Mouse (Mus musculus) right cerebral cortex, postnatal 36 days (tissue): ENCODE measurements around the gene Pzp.

Experiments used
- DNase-seq, 2 experiments: peaks; one replicate each; pipeline ENCODE4 v3.0.0; 2022; ENCODE audit warnings: low spot score in 2 of 2, mixed read lengths in 1 of 2

Gene Pzp

DNA sequence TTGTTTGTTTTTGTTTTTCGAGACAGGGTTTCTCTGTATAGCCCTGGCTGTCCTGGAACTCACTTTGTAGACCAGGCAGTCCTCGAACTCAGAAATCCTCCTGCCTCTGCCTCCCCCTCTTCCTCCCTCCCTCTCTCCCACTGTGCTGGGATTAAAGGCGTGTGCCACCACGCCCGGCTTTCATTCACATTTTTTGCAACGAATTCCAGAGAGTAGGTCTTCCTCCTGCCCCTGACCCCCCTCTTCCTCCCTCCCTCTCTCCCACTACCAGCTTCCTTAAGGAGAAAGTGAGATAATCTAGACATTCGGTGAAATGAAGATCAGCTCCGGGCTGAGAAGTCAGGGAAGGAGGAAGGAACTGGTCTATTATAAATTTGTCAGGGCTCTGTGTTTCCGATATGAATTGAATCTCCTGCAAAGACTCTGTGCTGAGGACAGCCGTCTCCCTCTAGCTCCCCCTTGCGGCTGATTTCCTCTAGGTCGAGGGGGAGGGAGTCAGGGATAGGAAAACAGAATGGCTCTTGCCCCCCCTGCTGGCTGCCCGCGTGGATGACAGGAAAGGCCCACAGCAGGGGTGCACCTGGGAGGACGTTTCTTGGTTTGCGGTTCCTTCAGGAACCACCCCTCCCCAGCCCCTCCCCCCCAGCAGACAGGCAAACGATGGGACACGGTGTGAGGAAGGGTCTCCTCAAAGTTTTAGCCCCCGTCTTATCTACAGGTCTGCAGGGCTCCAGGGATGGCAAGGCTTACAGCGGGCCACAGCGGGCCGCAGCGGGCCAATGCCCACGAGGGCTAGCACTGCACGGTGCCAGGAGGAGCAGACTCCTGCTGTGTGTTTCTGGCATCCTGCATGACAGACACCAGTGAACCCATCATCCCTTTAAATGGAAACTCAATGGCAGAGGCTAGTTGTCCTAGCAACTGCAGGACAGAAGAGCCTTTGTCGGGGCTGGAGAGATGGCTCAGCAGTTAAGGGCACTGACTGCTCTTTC, 46.8 kb downstream of the Pzp start:
- peak; percentile 87 to 89 for DNase-seq

DNA sequence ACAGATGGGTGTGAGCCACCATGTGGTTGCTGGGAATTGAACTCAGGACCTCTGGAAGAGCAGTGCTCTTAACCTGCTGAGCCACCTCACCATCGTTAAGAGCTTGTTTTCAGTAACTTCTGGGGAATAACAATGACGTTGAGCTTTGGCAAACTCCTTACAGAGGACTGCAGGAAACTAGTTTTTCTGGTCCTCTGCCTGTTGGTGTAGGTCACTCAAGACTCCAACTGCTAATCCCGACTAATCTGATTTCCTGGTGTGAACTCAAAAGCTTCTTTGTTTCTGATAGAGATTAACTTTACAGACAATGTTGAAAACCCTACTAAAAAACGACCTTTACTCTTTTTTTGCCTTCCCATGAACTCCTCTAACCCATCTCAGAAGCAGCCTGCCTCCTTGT, 49.0 kb downstream of the Pzp start:
- DNase-seq: no peak

DNA sequence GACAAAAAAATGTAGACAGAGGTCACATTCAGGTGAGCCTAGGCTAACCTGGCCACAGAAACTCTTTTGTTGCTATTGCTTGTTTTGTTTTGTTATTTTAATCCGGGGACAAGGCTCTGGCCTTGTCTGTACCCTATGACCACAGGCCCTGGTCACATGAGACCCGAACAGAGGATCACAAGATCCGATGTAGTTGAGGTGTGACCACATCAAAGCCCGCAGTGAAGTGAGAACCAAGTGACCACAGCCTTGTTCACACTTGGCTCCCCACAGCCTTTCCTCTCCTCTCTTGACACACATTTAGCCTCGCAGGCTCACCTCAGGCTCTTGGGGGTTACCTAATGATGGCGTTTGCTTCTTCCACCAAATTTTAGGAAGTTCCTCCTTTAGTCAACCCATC, 52.4 kb downstream of the Pzp start:
- no peak for DNase-seq

DNA sequence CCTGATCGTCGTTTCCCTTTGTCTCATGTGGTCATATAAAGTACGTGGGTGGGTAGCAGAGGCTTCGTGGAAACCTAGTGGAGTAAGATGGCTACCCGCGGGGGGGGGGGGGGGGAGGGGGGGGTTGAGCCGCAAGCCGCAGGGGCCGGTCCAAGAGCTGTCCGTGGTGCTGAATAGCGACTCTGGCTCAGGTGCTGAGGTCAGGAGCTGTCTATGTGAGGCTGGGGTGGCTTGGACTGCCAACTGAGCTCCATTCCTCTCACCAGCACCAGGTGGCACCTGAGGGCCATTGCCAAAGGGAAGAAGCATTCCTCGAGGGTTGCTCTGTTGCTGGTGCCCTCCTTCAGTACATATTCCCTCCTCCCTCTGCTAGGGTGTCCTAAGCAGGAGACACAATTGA, 57.1 kb downstream of the Pzp start:
- DNase-seq: no peak

DNA sequence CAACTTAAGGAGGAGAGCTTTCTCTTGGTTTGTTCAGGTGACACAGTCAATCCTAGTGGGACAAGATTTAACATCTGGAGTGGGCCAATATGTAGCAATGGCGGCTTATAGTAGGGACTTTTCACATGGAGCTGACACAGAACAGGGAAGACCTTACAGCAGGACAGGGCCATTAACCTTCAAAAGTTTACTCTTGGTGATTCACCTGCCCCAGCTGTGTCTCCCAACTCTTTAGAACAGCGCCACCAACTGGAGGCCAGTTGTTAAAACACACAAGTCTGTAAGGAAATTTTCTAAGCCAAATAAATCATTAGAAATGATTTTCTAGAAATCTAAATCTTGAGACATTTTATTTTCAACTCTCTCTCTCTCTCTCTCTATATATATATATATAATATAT, 59.2 kb downstream of the Pzp start:
- DNase-seq: no peak

DNA sequence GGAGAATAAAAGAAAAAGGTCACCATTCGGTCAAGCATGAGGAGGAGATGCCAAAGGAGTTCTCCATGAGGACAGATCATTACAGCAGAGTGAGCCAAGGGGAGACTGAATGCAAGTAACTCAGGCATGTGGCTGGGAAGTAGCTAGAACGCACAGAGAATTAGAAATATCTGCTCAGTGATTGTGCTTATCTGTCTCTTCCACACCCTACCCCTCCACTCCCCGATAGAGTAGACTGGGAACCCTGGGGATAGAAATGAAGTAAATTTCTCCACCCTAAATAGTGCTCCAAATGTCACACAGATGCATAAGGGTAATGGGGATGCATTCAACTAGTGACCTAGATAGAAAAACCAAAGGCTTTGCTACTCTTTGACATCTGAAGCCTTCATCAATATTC, 60.0 kb downstream of the Pzp start:
- no peak for DNase-seq

DNA sequence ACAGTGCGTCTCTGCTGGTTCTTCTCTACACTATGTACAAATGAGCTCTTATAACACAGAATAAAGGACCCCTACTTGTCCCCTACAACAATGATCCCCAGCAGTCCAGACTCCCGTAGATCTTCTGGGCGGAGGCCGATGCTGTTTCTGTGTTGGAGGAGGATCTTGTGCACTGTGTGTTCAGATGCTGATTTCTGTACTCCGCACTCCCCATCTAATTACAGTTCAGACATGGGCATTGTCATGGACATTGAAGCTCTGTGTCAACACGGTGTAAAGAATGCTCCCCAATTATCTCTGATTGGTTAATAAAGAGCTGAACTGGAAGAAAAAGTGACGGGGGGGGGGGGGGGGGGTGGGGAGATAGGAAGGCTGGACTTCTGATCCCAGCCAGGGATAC, 60.5 kb downstream of the Pzp start:
- no peak for DNase-seq

DNA sequence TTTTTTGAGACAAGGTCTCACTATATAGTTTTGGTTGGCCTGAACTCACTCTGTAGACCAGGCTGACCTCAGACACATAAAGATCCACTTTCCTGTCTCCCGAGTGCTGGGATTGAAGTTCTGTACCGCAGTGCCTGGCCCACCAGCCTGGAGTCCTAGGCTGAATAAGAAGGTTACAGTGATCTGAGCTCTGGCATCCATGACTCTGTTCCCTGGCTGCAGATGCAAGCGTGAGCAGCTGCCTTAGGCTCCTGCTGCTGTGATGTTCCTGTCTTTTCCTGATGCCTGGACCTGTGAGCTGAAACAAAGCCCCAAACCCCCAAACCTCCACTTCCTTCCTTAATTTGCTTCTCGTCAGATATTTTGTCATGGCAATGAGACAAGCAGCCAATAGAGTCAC, 61.5 kb downstream of the Pzp start:
- DNase-seq: no peak

DNA sequence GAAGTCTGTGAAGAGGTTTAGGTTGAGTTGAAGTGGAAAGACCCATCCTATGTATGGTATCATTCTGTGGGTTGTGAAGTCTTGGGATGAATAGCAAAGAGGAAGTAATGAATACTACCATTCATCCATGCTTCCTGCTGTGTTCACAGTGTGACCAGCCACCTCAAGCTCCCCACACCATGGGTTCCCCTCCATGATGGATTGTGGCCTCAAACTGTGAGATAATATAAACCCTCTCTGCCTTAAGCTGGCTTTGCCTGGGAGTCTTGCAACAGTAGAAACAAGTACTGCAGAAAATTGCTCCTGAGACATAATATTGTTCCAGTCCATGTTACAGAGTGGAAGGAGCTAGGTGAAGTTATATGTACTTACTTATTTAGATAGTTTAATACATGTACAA, 64.9 kb downstream of the Pzp start:
- no peak for DNase-seq

DNA sequence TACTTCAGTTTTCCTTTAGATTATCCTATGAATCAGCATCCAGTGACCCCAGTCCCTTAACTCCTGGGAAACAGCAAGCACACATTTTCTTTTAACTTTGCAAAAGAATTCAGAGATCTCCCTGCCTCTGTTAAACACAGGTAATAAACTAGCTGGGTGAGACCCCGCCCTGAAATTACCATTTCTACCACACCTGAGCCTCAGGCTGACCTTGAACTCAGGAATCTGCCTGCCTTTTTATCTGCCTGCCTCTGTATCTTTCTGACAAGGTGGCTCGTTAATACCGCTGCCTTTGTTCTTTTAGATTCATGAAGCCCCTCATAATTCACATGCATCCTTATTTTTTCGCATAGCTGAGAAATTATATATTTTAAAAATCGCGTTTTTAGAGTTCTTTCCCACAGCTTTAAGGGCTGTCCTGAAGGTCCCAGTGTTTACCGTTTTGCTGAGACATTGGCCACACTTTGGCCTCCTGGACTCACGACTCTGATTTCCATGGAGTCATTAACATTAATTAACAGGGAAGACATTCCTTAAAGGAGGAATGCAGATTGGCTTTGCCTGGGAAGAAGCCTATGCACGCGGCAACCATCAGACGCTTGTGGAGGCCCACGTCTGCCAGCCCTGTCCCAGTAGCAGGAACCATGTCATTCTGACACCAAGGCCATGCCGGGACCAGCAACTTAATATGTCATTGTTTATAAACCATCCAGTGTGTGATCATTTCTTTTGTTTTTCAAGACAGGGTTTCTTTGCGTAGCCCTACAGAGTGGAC, 65.6 kb downstream of the Pzp start:
- DNase-seq: no peak

DNA sequence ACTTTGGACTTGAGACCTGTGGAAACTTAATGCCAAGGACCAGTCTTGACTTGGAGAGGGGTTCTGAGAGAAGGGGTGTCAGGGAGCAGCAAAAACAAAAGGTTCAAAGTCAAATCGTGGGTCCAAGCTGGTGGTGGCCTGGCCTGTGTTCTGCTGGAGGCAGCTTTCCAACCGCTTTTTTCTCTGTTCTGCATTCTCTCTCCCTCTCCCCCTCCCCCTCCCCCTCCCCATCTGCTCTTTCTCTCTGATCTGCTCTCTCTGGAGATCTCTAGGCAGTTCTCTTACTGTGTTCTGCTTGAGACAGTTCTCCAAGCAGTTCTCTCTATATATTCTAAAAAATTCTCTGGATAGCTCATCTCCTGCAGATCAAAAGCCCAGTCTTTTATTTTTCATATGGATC, 66.2 kb downstream of the Pzp start:
- no peak for DNase-seq

DNA sequence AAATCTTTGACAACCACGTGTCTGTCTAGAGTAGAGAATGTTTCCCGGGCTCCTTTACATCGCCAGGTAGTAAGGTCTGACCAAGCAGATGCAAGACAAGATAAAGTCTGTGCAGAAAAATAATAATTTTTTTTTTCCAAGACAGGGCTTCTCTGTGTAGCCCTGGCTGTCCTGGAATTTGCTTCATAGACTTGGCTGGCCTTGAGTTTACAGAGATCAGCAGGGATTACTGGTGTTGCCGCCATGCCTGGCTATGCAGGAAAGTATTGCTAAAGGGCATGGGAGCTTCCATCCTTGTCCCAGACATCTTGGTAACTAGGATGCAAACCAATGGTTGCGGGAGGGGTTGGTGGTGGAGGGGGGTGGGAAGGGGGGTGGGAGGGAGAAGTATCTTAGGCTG, 69.3 kb downstream of the Pzp start:
- DNase-seq: no peak

DNA sequence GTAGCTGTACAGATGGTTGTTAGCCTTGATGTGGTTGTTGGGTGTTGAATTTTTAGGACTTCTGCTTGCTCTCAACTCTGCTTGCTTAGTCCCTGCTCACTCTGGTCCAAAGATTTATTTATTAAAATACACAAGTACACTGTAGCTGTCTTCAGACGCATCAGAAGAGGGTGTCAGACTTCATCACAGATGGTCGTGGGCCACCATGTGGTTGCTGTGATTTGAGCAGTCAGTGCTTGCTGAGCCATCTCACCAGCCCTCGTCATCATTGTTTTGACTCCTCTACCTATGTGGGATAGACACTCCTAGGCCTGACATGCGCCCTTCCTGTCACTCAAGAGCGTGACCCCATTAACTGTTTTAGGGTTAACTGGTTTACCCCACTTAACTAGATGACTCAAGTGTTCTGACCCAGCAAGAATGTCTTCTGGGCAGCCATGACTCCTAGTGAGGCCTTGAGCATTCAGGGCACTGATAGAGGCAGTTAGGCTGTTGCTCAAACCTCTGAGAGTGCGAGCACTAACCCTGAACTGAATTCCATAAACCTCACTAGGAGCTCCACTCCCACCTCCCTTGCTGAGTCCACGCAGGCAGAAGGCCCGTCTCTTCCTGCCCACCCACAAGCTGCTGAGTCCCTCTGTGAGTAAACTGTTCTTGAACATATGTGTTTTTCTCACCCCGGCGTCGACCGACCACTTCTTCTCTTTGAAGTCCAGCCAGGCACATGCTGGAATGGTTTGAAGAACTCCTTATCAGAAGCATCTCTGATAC, 70.5 kb downstream of the Pzp start:
- DNase-seq: no peak

DNA sequence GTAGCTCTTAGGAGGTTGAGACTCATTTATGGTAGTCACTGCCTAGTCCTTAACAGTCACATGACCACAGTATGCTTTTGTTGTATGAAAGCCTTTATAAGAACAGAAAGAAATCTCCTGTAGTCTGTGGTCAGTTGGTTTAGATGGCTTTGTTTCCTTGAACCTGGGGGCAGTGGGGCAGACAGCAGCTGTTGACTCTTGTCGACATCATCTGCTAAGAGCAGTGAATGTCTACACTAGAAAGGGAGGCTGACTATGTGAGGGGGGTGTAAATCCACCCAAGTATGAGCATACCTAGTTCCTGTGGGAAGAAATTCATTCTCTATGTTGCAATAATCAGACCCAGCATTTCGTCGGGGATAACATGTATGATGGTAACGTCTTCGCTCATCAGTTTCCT, 79.5 kb downstream of the Pzp start:
- no peak for DNase-seq

DNA sequence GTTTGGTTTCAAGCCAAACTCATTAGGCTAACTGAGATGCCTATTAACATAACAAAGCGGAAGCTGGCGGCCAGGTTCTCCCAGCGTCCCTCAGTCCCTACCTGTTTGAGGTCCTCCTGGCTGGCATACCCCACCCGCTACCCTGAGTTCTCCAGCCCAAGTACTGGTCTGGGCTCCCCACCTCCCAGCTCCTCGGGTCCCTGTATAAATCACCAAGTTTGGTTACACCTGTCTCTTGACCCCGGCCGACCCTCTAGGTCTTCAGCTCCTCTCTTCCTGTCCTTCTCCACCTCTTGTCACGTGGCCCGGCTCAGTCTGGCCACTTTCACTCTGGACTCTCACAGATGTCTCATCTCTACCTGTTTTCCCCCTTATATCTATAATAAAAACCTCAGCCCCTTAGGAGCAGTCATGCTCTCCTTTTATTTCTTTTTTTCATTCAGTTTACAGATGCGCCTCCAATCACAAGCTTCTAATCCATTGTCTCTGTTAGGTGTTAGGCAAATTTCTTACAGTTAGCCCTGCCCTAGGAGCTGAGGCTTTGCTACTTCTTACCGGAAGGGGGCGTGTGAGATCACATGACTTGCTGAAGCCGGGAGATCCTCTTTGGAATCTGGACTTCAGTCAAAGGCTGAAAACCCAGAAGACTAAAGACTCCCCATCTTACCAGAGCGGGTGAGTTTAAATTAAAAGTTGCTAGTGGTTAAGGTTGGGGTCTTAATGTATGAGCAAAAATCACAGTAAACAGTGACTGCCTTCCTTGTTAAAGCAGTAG, 80.6 kb downstream of the Pzp start:
- no peak for DNase-seq

DNA sequence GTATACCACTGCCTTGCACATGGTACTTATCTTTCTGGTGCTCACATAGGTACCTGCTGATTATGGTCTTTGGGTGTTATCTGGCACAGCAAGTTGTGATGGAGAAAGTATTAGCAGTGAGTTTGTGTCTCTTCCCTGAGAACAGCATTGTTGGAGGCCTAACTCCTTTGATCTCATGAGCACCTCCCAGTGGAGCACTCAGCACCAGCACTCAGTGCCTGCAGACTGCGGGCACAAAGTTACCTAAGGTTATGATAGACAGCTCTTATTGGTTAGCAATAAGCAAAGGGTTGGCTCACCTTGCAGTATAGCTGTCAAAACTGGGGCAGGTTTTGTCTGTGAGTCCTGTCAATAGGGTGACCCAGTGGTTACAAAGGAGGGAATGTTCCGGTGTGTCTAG, 86.3 kb downstream of the Pzp start:
- DNase-seq: no peak

DNA sequence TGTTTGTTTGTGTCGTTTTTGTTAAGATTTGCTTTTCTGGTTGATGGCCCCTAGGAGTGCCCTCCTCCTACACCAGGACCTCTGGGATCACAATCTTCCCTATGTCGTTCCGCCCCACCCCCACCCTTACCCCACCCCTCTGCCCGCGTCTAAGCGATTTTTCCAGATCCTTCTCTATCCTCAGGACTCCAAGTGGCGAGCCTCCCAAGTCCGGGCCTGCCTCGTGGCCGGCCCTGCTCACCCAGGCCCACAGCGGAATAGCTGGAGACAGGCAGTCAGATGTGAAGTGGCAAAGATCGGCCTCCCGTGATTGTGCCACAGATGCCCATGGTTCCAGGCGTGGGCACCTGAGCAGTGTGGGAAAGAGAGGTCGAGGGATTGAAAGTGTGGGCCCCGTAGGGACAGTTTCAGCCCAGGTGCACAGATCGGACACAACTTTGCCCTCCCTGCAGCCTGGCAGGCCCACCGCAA, 87.6 kb downstream of the Pzp start:
- no peak for DNase-seq

DNA sequence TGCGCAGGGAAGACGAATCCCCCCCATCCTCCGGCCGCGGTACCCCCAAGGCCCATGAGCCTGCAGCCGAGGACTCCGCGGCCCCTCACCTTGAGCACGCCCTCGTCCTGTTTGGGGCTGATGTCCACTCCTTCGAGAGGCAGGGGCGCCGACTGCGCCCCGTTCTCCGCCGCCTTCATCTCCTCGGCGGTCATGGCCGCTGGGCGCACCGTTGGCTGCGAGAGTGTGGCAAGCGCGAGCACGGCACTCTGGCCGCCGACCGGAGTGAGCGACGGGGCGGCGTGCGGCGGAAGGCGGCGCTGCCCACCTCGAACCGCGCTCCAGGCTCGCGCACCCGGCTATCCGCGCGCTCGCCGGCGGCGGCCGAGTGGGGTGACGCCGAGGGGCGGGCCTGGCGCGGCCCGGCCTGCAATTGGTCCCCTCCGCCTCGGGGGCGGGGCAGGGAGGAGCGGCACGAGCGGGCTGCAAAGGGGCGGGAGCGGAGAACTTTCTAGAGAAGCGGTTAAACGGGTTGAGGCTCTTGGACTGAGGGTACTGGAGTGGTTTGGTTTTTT, 88.1 kb downstream of the Pzp start, which contains the start of gene Fkbp4:
TSS of gene Fkbp4 (minus strand) at position 361 of the 554 bp plus-strand sequence.
- DNase-seq: peak; percentile 87 to 89

DNA sequence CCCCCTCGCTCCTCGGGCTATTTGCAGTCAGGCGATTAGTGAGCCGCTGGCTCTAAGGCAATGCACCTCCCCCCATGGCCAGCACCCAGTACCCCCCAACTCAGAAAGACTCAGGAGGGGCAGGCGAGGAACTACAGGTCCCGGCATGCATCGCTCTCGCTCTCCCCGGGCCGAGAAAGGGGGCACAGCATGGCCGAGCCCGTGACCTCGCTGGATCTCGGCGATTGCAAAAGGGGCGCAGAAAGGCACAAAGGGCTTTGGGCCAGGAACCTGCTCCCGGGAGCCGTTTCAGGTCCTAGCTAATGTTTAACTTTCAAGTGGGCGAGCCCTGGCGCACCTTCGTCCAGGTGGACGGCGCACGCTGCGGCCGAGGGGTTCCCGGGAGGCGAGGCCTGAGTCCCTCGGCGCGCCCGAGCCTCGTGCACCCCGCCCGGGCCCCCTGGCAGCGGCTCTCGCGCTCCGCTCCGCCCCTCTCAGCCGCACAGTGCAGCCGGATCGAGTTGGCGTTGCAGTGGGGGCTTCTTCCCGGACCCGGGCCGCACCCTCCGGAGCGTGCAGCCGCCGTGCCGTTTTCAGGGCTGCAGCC, 88.7 kb downstream of the Pzp start:
- peak; percentile 36 to 37 for DNase-seq

DNA sequence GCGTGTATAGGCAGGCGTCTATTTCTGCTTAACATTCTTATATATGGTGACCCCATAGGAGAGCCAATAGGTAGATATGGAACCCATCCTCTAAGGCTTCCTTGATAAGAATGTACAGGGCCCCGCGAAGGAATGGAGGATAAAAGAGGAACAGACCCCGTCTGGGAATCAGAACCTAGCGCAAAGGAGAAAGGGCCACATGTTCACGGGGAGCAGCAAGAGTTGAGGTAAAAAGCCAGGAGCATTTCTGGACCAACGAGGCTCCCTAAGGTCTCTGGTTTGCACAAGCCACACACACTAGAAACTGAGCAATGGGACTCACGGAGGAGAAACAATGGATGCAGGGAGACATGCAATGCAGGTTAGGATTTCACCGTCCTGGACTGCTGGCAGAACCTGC, 89.2 kb downstream of the Pzp start:
- no peak for DNase-seq
